9 mouse cellular contexts compared by ENCODE assay signal in genomic region chr6:65043241-65043640, GRCm38 (mm10). TPM values are rescaled to one million over a fixed set of nuclear protein-coding genes. Genes with fewer than 3 reads are reported as not detected.
DNase-seq lines count a peak whose midpoint lies in the region; ATAC-seq and TF ChIP-seq lines count a peak whose summit lies in the region.
"Had no signal": no experiment of that assay in that cellular context is flagged by ENCODE, and none has a peak within 500 bp of the region (broad histone marks: within the 10 kb centered on the region; RNA-seq: fewer than 3 reads in every experiment).

No protein-coding gene starts in this region.

- WGBS in heart, embryonic 12.5 days: 12% methylated on average over 7 of the region's 7 CpGs
- WGBS in forebrain, embryonic 12.5 days: 10% methylated on average over 7 of the region's 7 CpGs
- 9% methylated on average over 7 of the region's 7 CpGs for WGBS in liver, embryonic 12.5 days (ENCODE audit: insufficient replicate concordance)
- 5% methylated on average over 7 of the region's 7 CpGs for WGBS in stomach, postnatal 0 days

- intact Hi-C loops in heart, postnatal 14 days (cut with DNase I): loop anchor here (10.0 kb wide), 1 partner anchor 1492 kb away; the partner anchor contains the start of gene Mad2l1
- intact Hi-C loops in left cerebral cortex, postnatal 14 days (cut with DNase I): no loop called here

- peaks cover 35% of the 10 kb centered on the region for H3K36me3 ChIP-seq in heart, embryonic 12.5 days
- peaks cover 47% of the 10 kb centered on the region for H3K36me3 ChIP-seq in E14TG2a.4 (ENCODE audit: insufficient read depth, low read length)
- H3K36me3 ChIP-seq in forebrain, embryonic 12.5 days (replicated peaks): peaks cover 40% of the 10 kb centered on the region
- H3K36me3 ChIP-seq in liver, embryonic 12.5 days: peaks cover 37% of the 10 kb centered on the region
- 0 out of 2 replicates have a peak, but pooled peaks cover 2% of the 10 kb centered on the region for H3K36me3 ChIP-seq in stomach, postnatal 0 days (ENCODE audit: control insufficient read depth, insufficient read depth, low read length)

- peaks cover 6% of the 10 kb centered on the region; the same call in 1 of the 2 replicates for H3K4me1 ChIP-seq in heart, embryonic 12.5 days (replicated peaks)
- H3K4me1 ChIP-seq in E14TG2a.4 (replicated peaks; ENCODE audit: low read depth, low read length): peaks cover 60% of the 10 kb centered on the region
- H3K4me1 ChIP-seq in forebrain, embryonic 12.5 days: peaks cover 10% of the 10 kb centered on the region
- peaks cover 12% of the 10 kb centered on the region for H3K4me1 ChIP-seq in liver, embryonic 12.5 days
- 0 out of 2 replicates have a peak, but pooled peaks cover 2% of the 10 kb centered on the region for H3K4me1 ChIP-seq in stomach, postnatal 0 days (replicated peaks; ENCODE audit: control insufficient read depth, insufficient read depth)

- TF ChIP-seq EP300 in stomach, postnatal 0 days (optimal IDR thresholded peaks at IDR 0.05): no peak

- H3K9ac ChIP-seq in heart, embryonic 12.5 days: peak overlapping the region; percentile 96
- H3K9ac ChIP-seq in forebrain, embryonic 12.5 days: peak overlapping the region; percentile 98
- H3K9ac ChIP-seq in liver, embryonic 12.5 days: peak overlapping the region; percentile 87
- peak overlapping the region; percentile 97 for H3K9ac ChIP-seq in stomach, postnatal 0 days (ENCODE audit: low read length)

- H3K4me3 ChIP-seq in heart, embryonic 12.5 days: peak overlapping the region; percentile 88
- peak overlapping the region; percentile 85 for H3K4me3 ChIP-seq in E14TG2a.4 (replicated peaks; ENCODE audit: low read length)
- H3K4me3 ChIP-seq in forebrain, embryonic 12.5 days (replicated peaks): peak overlapping the region; percentile 86
- H3K4me3 ChIP-seq in liver, embryonic 12.5 days: peak overlapping the region; percentile 84
- peak overlapping the region; percentile 84 for H3K4me3 ChIP-seq in stomach, postnatal 0 days (ENCODE audit: low read depth, low read length)

- H3K4me2 ChIP-seq in heart, embryonic 12.5 days: peak overlapping the region; percentile 70
- peak overlapping the region; percentile 69 for H3K4me2 ChIP-seq in forebrain, embryonic 12.5 days
- peak overlapping the region; percentile 74 for H3K4me2 ChIP-seq in liver, embryonic 12.5 days
- peak overlapping the region; percentile 85 for H3K4me2 ChIP-seq in stomach, postnatal 0 days (replicated peaks; ENCODE audit: low read depth)

- no peaks in the 10 kb centered on the region for H3K9me3 ChIP-seq in heart, embryonic 12.5 days (replicated peaks)
- H3K9me3 ChIP-seq in E14TG2a.4 (ENCODE audit: low read length): no peaks in the 10 kb centered on the region
- no peaks in the 10 kb centered on the region for H3K9me3 ChIP-seq in forebrain, embryonic 12.5 days
- H3K9me3 ChIP-seq in liver, embryonic 12.5 days (replicated peaks): no peaks in the 10 kb centered on the region
- no peaks in the 10 kb centered on the region for H3K9me3 ChIP-seq in stomach, postnatal 0 days (ENCODE audit: control insufficient read depth, low read length)

- H3K27ac ChIP-seq in heart, embryonic 12.5 days (ENCODE audit: poor library complexity, severe bottlenecking): peak overlapping the region; percentile 78; the same call in 1 of the 2 replicates
- H3K27ac ChIP-seq in forebrain, embryonic 12.5 days: peak overlapping the region; percentile 98
- peak overlapping the region; percentile 82 for H3K27ac ChIP-seq in liver, embryonic 12.5 days
- peak overlapping the region; percentile 97 for H3K27ac ChIP-seq in stomach, postnatal 0 days (replicated peaks)

- no peak for ATAC-seq in heart, embryonic 12.5 days (ENCODE audit: insufficient number of reproducible peaks, low FRiP score)
- 0 out of 2 replicates have a peak, but pooled peaks have one; percentile 2 for ATAC-seq in forebrain, embryonic 12.5 days (ENCODE audit: low FRiP score)
- ATAC-seq in liver, embryonic 12.5 days: no peak
- no peak for ATAC-seq in stomach, postnatal 0 days (ENCODE audit: low FRiP score, low TSS enrichment)

- DNase-seq in heart, postnatal 14 days: no peak
- peak; percentile 15 for DNase-seq in stomach, postnatal 0 days (ENCODE audit: low spot score)
- DNase-seq in left cerebral cortex, postnatal 14 days (ENCODE audit: low spot score in 2 of 2): no peak
- no peak for DNase-seq in adrenal gland, postnatal 36 days

- no peaks in the 10 kb centered on the region for H3K27me3 ChIP-seq in heart, embryonic 12.5 days (replicated peaks)
- H3K27me3 ChIP-seq in E14TG2a.4 (ENCODE audit: insufficient read depth, low read length): no peaks in the 10 kb centered on the region
- H3K27me3 ChIP-seq in forebrain, embryonic 12.5 days: no peaks in the 10 kb centered on the region
- H3K27me3 ChIP-seq in liver, embryonic 12.5 days (replicated peaks): no peaks in the 10 kb centered on the region
- no peaks in the 10 kb centered on the region for H3K27me3 ChIP-seq in stomach, postnatal 0 days (ENCODE audit: control insufficient read depth, insufficient read depth, low read length)
- H3K27me3 ChIP-seq: Patski had no signal

- TF ChIP-seq CTCF in E14TG2a.4 (conservative IDR thresholded peaks at IDR 0.05; ENCODE audit: low read length): no peak
- TF ChIP-seq CTCF in stomach, postnatal 0 days (IDR thresholded peaks at IDR 0.05; ENCODE audit: low read depth): no peak

RNA-seq across cellular contexts. Expression of gene Smarcad1, which starts 0.9 kb away (rescaled TPM):
- 62.7 and 68.5 TPM in 2 replicates for polyA plus RNA-seq in heart, embryonic 12.5 days (2016; fragmentation: Nextera tagmentation; extraction: Ambion mirVana)
- 10 to 100 TPM; 24.1 to 25.5 TPM for total RNA-seq in heart, postnatal 14 days (2021)
- polyA plus RNA-seq in forebrain, embryonic 12.5 days (2016; fragmentation: Nextera tagmentation; extraction: Ambion mirVana): 139 and 140 TPM in 2 replicates
- polyA plus RNA-seq in liver, embryonic 12.5 days (2016; fragmentation: Nextera tagmentation; extraction: Ambion mirVana): 33.2 and 35.3 TPM in 2 replicates
- 28.4 and 35.2 TPM in 2 replicates for polyA plus RNA-seq in stomach, postnatal 0 days (2015; fragmentation: Nextera tagmentation; extraction: Ambion mirVana)
- 10 to 100 TPM; 35.2 to 39.1 TPM for total RNA-seq in left cerebral cortex, postnatal 14 days (2021)
- 10 to 100 TPM; 34.2 to 37.4 TPM for total RNA-seq in adrenal gland, postnatal 36 days (2021)
